Mouse (Mus musculus): ENCODE results near the gene Gpc3.

- no peak for TF ChIP-seq CTCF (IDR thresholded peaks at IDR 0.05; ENCODE audit: low read depth)
- TF ChIP-seq EP300 (IDR thresholded peaks at IDR 0.05; ENCODE audit: low read depth), result no peak
Observed at GRCm38 (mm10) chrX:52237470-52237869, 376.3 kb downstream of the Gpc3 start.

Measured in liver, embryonic 14.5 days (tissue).